Mouse (Mus musculus): Measurements from ENCODE around the gene Sh2d5. TPM values are rescaled to one million over a fixed set of nuclear protein-coding genes. Genes with fewer than 3 reads are reported as not detected.

Gene Sh2d5
- polyA plus RNA-seq, 1 experiment from 2014 or later: 0.78 TPM

DNA sequence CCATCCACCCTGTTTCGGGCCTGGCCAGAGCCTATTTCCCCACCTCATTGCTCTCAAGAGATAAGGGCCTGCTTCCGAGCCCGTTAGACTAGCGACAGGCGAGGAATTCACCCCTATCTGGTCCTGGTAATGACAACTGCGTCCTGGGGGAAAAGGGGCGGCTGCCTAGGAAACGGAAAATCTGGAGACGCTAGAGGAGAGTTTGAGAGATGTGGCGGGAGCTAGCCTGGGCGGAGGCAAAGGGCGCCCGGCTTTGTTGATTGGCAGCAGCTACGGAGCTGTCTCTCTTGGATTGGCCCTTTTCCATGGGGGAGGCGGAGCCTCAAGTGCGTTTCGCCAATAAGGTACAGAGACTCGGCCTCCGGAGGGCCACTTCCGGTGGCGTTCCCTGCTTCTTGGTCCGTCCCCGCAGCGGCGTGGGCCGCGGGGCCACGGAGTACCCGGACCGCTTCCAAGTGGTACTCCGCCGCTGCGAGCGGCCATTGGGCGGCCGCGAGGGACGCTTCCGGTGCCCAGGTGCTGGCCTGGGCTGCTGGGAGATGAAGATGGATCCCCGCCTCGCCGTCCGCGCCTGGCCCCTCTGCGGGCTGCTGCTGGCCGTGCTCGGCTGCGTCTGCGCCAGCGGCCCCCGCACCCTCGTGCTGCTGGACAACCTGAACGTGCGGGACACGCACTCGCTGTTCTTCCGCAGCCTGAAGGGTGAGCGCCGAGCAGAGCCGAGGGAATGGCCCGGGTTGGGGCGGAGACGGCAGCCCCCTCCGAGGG, 54.3 kb downstream of the Sh2d5 start, which contains the start of gene Ddost:
Gene Ddost, plus strand, starts transcription at position 391 of the 765 bp plus-strand sequence.
- no peaks in the 10 kb centered on the region for H3K27me3 ChIP-seq (ENCODE audit: control insufficient read depth, insufficient read depth, low read depth, low read length)
- H3K9me3 ChIP-seq (replicated peaks; ENCODE audit: control insufficient read depth, low read length): no peaks in the 10 kb centered on the region
- peak; percentile 98 for ATAC-seq (ENCODE audit: low read depth)
- H3K4me1 ChIP-seq (ENCODE audit: control insufficient read depth, low read depth, low read length): peaks cover 18% of the 10 kb centered on the region
- WGBS (ENCODE audit: insufficient replicate concordance): under 1% methylated on average over 64 of the region's 64 CpGs
- H3K4me2 ChIP-seq (ENCODE audit: low read depth, low read length): peak within 1 kb of the TSS; percentile 95
- peak within 1 kb of the TSS; percentile 99 for H3K4me3 ChIP-seq (ENCODE audit: low read depth, low read length)
- H3K36me3 ChIP-seq (ENCODE audit: control insufficient read depth, insufficient read depth): peaks cover 13% of the 10 kb centered on the region
- H3K9ac ChIP-seq (ENCODE audit: low read depth, low read length): peak within 1 kb of the TSS; percentile 96
- peak within 1 kb of the TSS; percentile 81 for H3K27ac ChIP-seq (ENCODE audit: low read length)

GRCm38 (mm10) chr4:138307025-138307424, 56.8 kb downstream of the Sh2d5 start:
- H3K4me2 ChIP-seq (ENCODE audit: low read depth, low read length): no peak overlapping the region
- H3K36me3 ChIP-seq (ENCODE audit: control insufficient read depth, insufficient read depth): peaks cover 35% of the 10 kb centered on the region
- no peak overlapping the region for H3K9ac ChIP-seq (ENCODE audit: low read depth, low read length)
- no peaks in the 10 kb centered on the region for H3K27me3 ChIP-seq (ENCODE audit: control insufficient read depth, insufficient read depth, low read depth, low read length)
- 71% methylated on average over 3 of the region's 3 CpGs for WGBS (ENCODE audit: insufficient replicate concordance)
- no peak for ATAC-seq (ENCODE audit: low read depth)
- no peaks in the 10 kb centered on the region for H3K9me3 ChIP-seq (replicated peaks; ENCODE audit: control insufficient read depth, low read length)
- peaks cover 18% of the 10 kb centered on the region for H3K4me1 ChIP-seq (ENCODE audit: control insufficient read depth, low read depth, low read length)
- no peak overlapping the region for H3K27ac ChIP-seq (ENCODE audit: low read length)
- H3K4me3 ChIP-seq (ENCODE audit: low read depth, low read length): no peak overlapping the region

- Histone ChIP-seq H3K9me3 (replicated peaks; ENCODE audit: control insufficient read depth, low read length) (no peaks in the 10 kb centered on the region), H3K27ac (ENCODE audit: low read length) (no peak overlapping the region), H3K27me3 (ENCODE audit: control insufficient read depth, insufficient read depth, low read depth, low read length) (no peaks in the 10 kb centered on the region), H3K9ac (ENCODE audit: low read depth, low read length) (no peak overlapping the region), H3K4me2 (ENCODE audit: low read depth, low read length) (no peak overlapping the region), H3K4me1 (ENCODE audit: control insufficient read depth, low read depth, low read length) (peaks cover 18% of the 10 kb centered on the region), H3K36me3 (ENCODE audit: control insufficient read depth, insufficient read depth) (peaks cover 38% of the 10 kb centered on the region), H3K4me3 (ENCODE audit: low read depth, low read length) (no peak overlapping the region)
- no peak for ATAC-seq (ENCODE audit: low read depth)
- WGBS (ENCODE audit: insufficient replicate concordance): 78% methylated on average over 12 of the region's 12 CpGs
Observed at GRCm38 (mm10) chr4:138307739-138308138, 57.5 kb downstream of the Sh2d5 start.

DNA sequence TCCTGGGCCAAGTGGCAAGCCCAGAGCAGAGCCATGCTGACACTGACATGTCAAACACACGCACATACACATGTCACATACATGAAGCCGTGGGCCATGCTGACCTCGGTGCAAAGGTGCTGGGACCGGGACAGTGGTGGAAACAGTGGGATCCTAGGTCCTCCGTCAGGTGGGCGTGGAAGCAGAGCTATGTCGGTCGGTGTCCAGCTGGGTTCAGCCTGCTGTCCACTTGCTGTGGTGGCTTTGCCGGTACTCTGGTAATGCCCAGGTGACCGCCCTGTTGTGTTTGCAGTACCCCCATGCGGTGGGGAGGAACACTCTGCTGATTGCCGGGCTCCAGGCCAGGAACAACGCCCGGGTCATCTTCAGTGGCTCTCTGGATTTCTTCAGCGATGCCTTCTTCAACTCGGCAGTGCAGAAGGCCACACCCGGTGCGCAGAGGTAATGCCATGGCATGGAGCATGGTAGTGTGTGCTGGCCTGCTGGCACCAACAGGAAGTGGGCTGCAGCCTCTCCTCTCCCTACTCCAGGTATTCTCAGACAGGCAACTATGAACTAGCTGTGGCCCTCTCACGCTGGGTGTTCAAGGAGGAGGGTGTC, 60.2 kb downstream of the Sh2d5 start:
- H3K4me1 ChIP-seq (ENCODE audit: control insufficient read depth, low read depth, low read length): peaks cover 8% of the 10 kb centered on the region
- H3K36me3 ChIP-seq (ENCODE audit: control insufficient read depth, insufficient read depth): peaks cover 50% of the 10 kb centered on the region
- H3K27ac ChIP-seq (ENCODE audit: low read length): no peak overlapping the region
- 86% methylated on average over 19 of the region's 19 CpGs for WGBS (ENCODE audit: insufficient replicate concordance)
- H3K9ac ChIP-seq (ENCODE audit: low read depth, low read length): no peak overlapping the region
- no peak for ATAC-seq (ENCODE audit: low read depth)
- H3K4me3 ChIP-seq (ENCODE audit: low read depth, low read length): no peak overlapping the region
- H3K4me2 ChIP-seq (ENCODE audit: low read depth, low read length): no peak overlapping the region
- H3K9me3 ChIP-seq (replicated peaks; ENCODE audit: control insufficient read depth, low read length): no peaks in the 10 kb centered on the region
- H3K27me3 ChIP-seq (ENCODE audit: control insufficient read depth, insufficient read depth, low read depth, low read length): no peaks in the 10 kb centered on the region

Other genes with a start within 250 kb of the Sh2d5 start
- 38.3 and 40.1 TPM in 2 replicates for gene Hp1bp3, start 34.1 kb upstream of the Sh2d5 start, polyA plus RNA-seq (2015; fragmentation: Nextera tagmentation; extraction: Ambion mirVana)
- gene Kif17, start within 50 bp of the Sh2d5 start, polyA plus RNA-seq (2015; fragmentation: Nextera tagmentation; extraction: Ambion mirVana): 0.33 and 0.35 TPM in 2 replicates
- gene Ddost, start 54.3 kb downstream of the Sh2d5 start, polyA plus RNA-seq (2015; fragmentation: Nextera tagmentation; extraction: Ambion mirVana): 181 and 185 TPM in 2 replicates
- gene Pink1, start 75.9 kb downstream of the Sh2d5 start, polyA plus RNA-seq (2015; fragmentation: Nextera tagmentation; extraction: Ambion mirVana): 32.8 and 39.6 TPM in 2 replicates
- gene Cda, start 117.6 kb downstream of the Sh2d5 start, polyA plus RNA-seq (2015; fragmentation: Nextera tagmentation; extraction: Ambion mirVana): 4.6 and 5.7 TPM in 2 replicates
- not detected in 2 replicates for gene Fam43b, start 146.1 kb downstream of the Sh2d5 start, polyA plus RNA-seq (2015; fragmentation: Nextera tagmentation; extraction: Ambion mirVana)
- 8.2 and 10.0 TPM in 2 replicates for gene Mul1, start 184.3 kb downstream of the Sh2d5 start, polyA plus RNA-seq (2015; fragmentation: Nextera tagmentation; extraction: Ambion mirVana)
- 1.5 and 1.6 TPM in 2 replicates for gene Camk2n1, start 203.9 kb downstream of the Sh2d5 start, polyA plus RNA-seq (2015; fragmentation: Nextera tagmentation; extraction: Ambion mirVana)